Mouse (Mus musculus) myocyte (in vitro differentiated cells): ENCODE data around the gene Pou2f1. TPM values are rescaled to one million over a fixed set of nuclear protein-coding genes. Genes with fewer than 3 reads are reported as not detected.

Experiments
- H3K27me3 ChIP-seq: one replicate; pipeline ENCODE4 v1.6.1; 2011; ENCODE audit not compliant: control insufficient read depth, insufficient read depth, insufficient read length
- H3K36me3 ChIP-seq: one replicate; pipeline ENCODE4 v1.6.1; 2011; ENCODE audit not compliant: control insufficient read depth, insufficient read depth
- H3K4me2 ChIP-seq: one replicate; pipeline ENCODE4 v1.6.1; 2011; ENCODE audit warnings: low read depth, control low read depth
- H3K4me3 ChIP-seq: one replicate; pipeline ENCODE4 v1.5.1; 2011; ENCODE audit warnings: mild to moderate bottlenecking, control low read depth, moderate library complexity
- H3K79me2 ChIP-seq: one replicate; pipeline ENCODE4 v1.6.1; 2011; ENCODE audit not compliant: control insufficient read depth, insufficient read depth
- H3ac ChIP-seq: one replicate; pipeline ENCODE4 v1.6.1; 2011; ENCODE audit not compliant: control insufficient read depth, insufficient read length
- CEBPB ChIP-seq: IDR thresholded peaks from 2 replicates; pipeline ENCODE4 v1.6.1; 2011; ENCODE audit warnings: mild to moderate bottlenecking, moderate library complexity; ENCODE audit not compliant: poor library complexity, insufficient read depth, severe bottlenecking
- E2F4 ChIP-seq: IDR thresholded peaks from one replicate; pipeline ENCODE4 v1.6.1; 2011; ENCODE audit warnings: mild to moderate bottlenecking, control low read depth, moderate library complexity; ENCODE audit not compliant: insufficient read depth
- MAX ChIP-seq: IDR thresholded peaks from one replicate; pipeline ENCODE4 v1.6.1; 2011; ENCODE audit warnings: low read depth, mild to moderate bottlenecking, control low read depth
- MYOD1 ChIP-seq, 3 experiments: IDR thresholded peaks; one replicate each; pipeline ENCODE4 v1.6.1; 2011; ENCODE audit warnings: control low read depth in 2 of 3, low read depth in 2 of 3, mild to moderate bottlenecking in 2 of 3, moderate library complexity in 1 of 3; ENCODE audit not compliant: insufficient read length in 2 of 3, control insufficient read depth in 1 of 3
- MYOG ChIP-seq, 3 experiments: IDR thresholded peaks; one replicate each; pipeline ENCODE4 v1.6.1; 2011; ENCODE audit warnings: control low read depth in 2 of 3, low read depth in 2 of 3, mild to moderate bottlenecking in 2 of 3; ENCODE audit not compliant: insufficient read length in 2 of 3, control insufficient read depth in 1 of 3, insufficient read depth in 1 of 3
- POLR2A ChIP-seq: IDR thresholded peaks from one replicate; pipeline ENCODE4 v1.6.1; 2011; ENCODE audit warnings: low read depth, mild to moderate bottlenecking, control low read depth, moderate library complexity; ENCODE audit not compliant: insufficient read length
- POLR2AphosphoS2 ChIP-seq: IDR thresholded peaks from one replicate; pipeline ENCODE4 v1.6.1; 2011; ENCODE audit warnings: low read depth, control low read depth; ENCODE audit not compliant: insufficient read length
- REST ChIP-seq: IDR thresholded peaks from one replicate; pipeline ENCODE4 v1.6.1; 2011; ENCODE audit warnings: mild to moderate bottlenecking, control low read depth, moderate library complexity; ENCODE audit not compliant: insufficient read depth, insufficient read length
- SRF ChIP-seq: IDR thresholded peaks from one replicate; pipeline ENCODE4 v1.6.1; 2011; ENCODE audit warnings: low read depth; ENCODE audit not compliant: control insufficient read depth, insufficient read length
- TCF12 ChIP-seq: IDR thresholded peaks from one replicate; pipeline ENCODE4 v1.6.1; 2011; ENCODE audit warnings: mild to moderate bottlenecking, control low read depth; ENCODE audit not compliant: poor library complexity, insufficient read depth, severe bottlenecking
- TCF3 ChIP-seq: IDR thresholded peaks from one replicate; pipeline ENCODE4 v1.6.1; 2011; ENCODE audit warnings: low read depth, control low read depth; ENCODE audit not compliant: insufficient read length
- USF1 ChIP-seq: IDR thresholded peaks from one replicate; pipeline ENCODE4 v1.6.1; 2011; ENCODE audit warnings: low read depth, mild to moderate bottlenecking, control low read depth, moderate library complexity
- polyA plus RNA-seq: library from polyadenylated mRNA; unstranded; fragments of >200 nt; fragmentation: generic; extraction: Trizol; gene quantifications from one replicate; pipeline ENCODE4 v1.2.1, GENCODE M21; 2012; ENCODE audit warnings: missing spikeins

The Pou2f1 gene
- polyA plus RNA-seq, 1 experiment, result 2.1 TPM

- H3ac ChIP-seq, result no peak overlapping the region
- no peaks in the 10 kb centered on the region for H3K79me2 ChIP-seq
- H3K27me3 ChIP-seq, result no peaks in the 10 kb centered on the region
- peaks cover 27% of the 10 kb centered on the region for H3K36me3 ChIP-seq
- H3K4me2 ChIP-seq, result no peak overlapping the region
- TF ChIP-seq CEBPB, result no peak
- TF ChIP-seq REST, result no peak
- TF ChIP-seq POLR2AphosphoS2, result no peak
- H3K4me3 ChIP-seq, result no peak overlapping the region
Observed at GRCm38 (mm10) chr1:165909471-165909870, 93.0 kb downstream of the Pou2f1 start.

DNA sequence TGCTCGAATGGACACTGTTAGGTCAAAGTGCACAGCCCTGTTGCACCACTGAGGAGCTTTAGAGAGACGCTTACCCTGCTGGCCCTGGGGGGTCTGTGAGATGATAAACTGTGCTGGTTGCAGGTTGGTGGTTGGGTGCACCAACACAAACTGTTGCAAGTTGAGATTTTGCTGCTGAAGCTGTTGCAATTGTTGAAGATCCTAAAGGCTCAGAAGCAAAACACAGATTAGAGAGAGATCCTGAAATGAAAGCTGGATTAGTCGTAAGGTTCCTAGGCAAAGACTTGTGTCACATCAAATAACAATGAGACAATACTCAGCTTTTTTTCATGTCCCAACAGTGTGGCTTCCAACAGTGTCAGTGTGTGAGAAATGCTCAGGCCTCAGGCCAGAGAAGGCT, 93.7 kb downstream of the Pou2f1 start:
- H3K27me3 ChIP-seq, result no peaks in the 10 kb centered on the region
- H3K4me2 ChIP-seq, result no peak overlapping the region
- no peak overlapping the region for H3ac ChIP-seq
- no peak for TF ChIP-seq SRF
- no peak for TF ChIP-seq E2F4
- TF ChIP-seq TCF12, result no peak
- TF ChIP-seq REST, result no peak
- no peak for TF ChIP-seq POLR2A
- no peak for TF ChIP-seq USF1
- no peak for TF ChIP-seq MAX
- TF ChIP-seq CEBPB, result no peak
- no peak for TF ChIP-seq MYOG (IDR thresholded peaks at IDR 0.05; ENCODE audit: control insufficient read depth in 1 of 3, insufficient read depth in 1 of 3, insufficient read length in 2 of 3, low read depth in 2 of 3)
- TF ChIP-seq POLR2AphosphoS2, result no peak
- no peak for TF ChIP-seq MYOD1 (IDR thresholded peaks at IDR 0.05; ENCODE audit: control insufficient read depth in 1 of 3, insufficient read length in 2 of 3, low read depth in 2 of 3)
- TF ChIP-seq TCF3, result no peak
- H3K79me2 ChIP-seq, result no peaks in the 10 kb centered on the region
- no peak overlapping the region for H3K4me3 ChIP-seq
- H3K36me3 ChIP-seq, result peaks cover 24% of the 10 kb centered on the region

GRCm38 (mm10) chr1:165908153-165908552, 94.3 kb downstream of the Pou2f1 start:
- Histone ChIP-seq H3K27me3 (no peaks in the 10 kb centered on the region), H3K79me2 (no peaks in the 10 kb centered on the region), H3K4me2 (no peak overlapping the region), H3K36me3 (peaks cover 24% of the 10 kb centered on the region), H3ac (no peak overlapping the region), H3K4me3 (no peak overlapping the region)
- no peak for TF ChIP-seq REST
- TF ChIP-seq MYOG (IDR thresholded peaks at IDR 0.05; ENCODE audit: control insufficient read depth in 1 of 3, insufficient read depth in 1 of 3, insufficient read length in 2 of 3, low read depth in 2 of 3), result no peak
- no peak for TF ChIP-seq POLR2A
- TF ChIP-seq MAX, result no peak
- no peak for TF ChIP-seq POLR2AphosphoS2
- no peak for TF ChIP-seq TCF3
- no peak for TF ChIP-seq USF1
- TF ChIP-seq SRF, result no peak
- no peak for TF ChIP-seq CEBPB

DNA sequence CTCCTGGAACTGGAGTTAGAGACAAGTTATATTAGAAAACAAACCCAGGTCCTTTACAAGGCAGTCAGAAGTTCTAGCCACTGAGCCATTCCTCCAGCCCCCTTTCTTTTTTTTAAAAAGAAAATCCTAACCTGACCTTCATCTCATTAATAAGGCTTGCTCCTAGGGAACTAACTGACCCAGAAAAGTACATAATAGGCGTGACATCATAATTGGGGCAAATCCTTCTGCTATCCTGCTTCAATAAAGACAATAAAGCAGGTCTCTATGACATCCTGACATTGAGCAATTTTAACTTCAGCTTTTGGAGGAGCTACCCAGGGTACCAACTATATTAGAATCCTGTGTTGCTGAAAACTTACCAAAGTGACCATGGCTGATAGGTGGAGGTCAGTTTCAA, 98.9 kb downstream of the Pou2f1 start:
- Histone ChIP-seq H3K36me3 (peaks cover 39% of the 10 kb centered on the region), H3K79me2 (no peaks in the 10 kb centered on the region), H3K4me3 (no peak overlapping the region), H3K27me3 (no peaks in the 10 kb centered on the region), H3ac (no peak overlapping the region), H3K4me2 (no peak overlapping the region)
- TF ChIP-seq USF1 (no peak), TCF3 (no peak), POLR2AphosphoS2 (no peak), E2F4 (no peak), SRF (no peak), CEBPB (no peak), MAX (no peak), REST (no peak), TCF12 (no peak), MYOG (IDR thresholded peaks at IDR 0.05; ENCODE audit: control insufficient read depth in 1 of 3, insufficient read depth in 1 of 3, insufficient read length in 2 of 3, low read depth in 2 of 3) (no peak), MYOD1 (IDR thresholded peaks at IDR 0.05; ENCODE audit: control insufficient read depth in 1 of 3, insufficient read length in 2 of 3, low read depth in 2 of 3) (no peak), POLR2A (no peak)

DNA sequence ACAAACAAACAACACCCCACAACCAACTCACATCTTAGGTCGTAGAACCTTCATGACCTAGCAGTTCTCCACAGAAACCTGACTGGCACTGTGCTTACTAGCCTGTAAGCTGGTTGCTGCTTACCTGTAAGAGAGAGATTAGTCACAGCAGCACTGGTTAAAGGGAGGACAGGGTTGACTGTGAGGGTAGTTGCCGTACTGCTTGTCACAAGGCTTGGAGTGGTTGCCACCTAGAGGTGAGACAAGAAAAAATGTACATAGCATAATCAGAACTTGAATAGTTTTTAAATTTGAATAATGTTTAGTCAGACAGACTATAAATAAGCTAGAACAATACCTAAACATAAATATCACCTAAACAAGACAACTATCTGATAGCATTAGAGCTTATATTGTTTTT, 110.8 kb downstream of the Pou2f1 start:
- TF ChIP-seq SRF, result no peak
- no peak for TF ChIP-seq TCF3
- TF ChIP-seq E2F4, result no peak
- peaks cover 26% of the 10 kb centered on the region for H3K36me3 ChIP-seq

More for the DNA sequence above, 110.8 kb downstream of the Pou2f1 start:
- no peak overlapping the region for H3K4me3 ChIP-seq
- H3K27me3 ChIP-seq, result no peaks in the 10 kb centered on the region
- no peaks in the 10 kb centered on the region for H3K79me2 ChIP-seq
- H3ac ChIP-seq, result no peak overlapping the region
- H3K4me2 ChIP-seq, result no peak overlapping the region
